Mouse (Mus musculus) urinary bladder, postnatal 10 days (tissue): Measurements from ENCODE around the gene Cracr2b.

ENCODE experiments used
- DNase-seq: peaks from one replicate; pipeline ENCODE4 v3.0.0; 2022; ENCODE audit warnings: low spot score

The Cracr2b gene

DNA sequence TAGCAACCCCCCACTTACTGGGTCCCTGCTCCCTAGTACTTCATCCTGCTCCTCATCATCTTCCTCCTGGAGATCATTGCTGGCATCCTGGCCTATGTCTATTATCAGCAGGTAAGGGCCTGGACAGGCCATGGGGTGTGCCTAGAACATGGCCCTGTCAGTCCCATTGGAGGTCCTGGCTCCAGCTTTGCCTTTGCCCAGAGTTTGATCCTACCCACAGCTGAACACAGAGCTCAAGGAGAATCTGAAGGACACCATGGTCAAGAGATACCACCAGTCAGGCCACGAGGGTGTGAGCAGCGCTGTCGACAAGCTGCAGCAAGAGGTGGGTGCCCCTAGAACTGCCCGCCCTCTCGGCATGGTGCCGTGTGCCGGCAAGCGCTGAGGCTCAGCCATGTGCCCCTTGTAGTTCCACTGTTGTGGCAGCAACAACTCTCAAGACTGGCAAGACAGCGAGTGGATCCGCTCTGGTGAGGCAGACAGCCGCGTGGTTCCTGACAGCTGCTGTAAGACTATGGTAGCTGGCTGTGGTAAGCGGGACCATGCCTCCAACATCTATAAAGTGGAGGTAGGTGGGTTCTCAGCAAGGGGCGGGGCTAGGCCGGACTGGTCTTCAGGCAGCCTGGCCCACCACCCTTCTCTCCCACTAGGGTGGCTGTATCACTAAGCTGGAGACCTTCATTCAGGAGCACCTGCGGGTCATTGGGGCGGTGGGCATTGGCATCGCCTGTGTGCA lies 9.2 kb downstream of the Cracr2b start:
- DNase-seq, result no peak

DNA sequence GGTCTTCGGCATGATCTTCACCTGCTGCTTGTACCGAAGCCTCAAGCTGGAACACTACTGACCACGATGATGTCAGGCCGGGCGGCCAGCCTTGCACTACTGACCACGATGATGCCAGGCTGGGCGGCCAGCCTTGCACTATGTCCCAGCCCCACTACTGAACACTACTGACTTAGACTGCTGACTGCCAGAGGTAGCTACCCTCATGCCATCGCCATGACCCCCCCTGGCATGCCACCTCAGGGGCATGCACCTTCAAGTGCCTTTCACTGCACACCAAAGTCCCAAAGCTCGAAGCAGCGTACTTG lies 9.7 kb downstream of the Cracr2b start:
- DNase-seq, result no peak

DNA sequence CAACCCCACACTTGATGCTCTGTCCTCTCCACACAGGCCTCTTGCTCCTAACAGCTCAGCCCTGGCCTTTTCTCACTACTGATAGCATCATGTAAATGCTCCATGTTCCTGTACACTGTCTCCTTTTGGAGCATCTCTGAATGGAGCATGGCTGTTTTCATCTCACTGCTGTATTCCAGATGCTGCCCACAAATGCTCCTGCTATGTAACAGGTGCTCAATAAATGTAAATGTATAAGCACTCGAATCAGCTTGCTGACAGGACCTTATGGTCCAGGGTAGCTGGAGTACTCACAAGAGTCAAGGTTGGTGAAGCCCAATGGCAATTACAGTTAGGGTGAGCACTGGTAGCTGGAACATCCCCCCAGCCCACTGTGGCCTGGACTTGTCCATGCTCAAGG lies 10.3 kb downstream of the Cracr2b start:
- DNase-seq, result no peak

DNA sequence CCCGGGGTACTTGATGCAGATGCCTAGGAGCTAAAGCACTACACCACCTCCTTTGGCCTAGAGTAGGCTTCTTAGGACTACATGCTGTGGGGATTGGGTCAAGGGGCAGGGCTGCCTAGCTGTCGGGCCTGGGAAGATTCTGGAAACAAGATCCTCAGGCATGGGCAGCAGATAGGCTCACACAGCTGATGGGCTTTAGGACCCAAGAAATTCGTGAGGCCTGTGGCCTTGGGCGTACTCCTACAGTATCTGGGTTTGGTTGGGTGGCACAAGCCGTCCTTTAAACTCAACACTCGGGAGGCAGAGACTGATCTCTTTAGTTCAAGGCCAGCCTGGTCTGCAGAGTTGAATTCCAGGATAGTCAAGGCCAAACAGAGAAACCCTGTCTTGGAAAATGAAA lies 11.3 kb downstream of the Cracr2b start:
- DNase-seq, result no peak

DNA sequence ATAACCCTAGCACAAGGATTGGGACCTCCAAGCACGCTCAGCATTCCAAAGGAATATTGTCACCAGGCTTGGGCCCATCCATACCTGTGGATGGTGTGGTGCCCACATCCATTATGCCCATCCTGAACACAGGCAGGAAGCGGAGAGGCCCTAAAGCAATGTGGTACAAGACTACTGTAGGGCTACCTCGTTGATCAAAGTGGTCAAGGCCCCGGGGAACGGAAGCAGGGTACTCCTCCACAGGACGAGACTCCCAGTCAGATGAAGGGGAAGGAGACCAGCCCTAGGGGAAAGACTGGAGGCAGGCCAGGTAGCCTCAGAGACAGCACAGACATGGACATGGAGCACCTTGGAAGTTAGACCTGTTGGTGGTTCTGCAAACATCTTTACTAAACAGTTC lies 11.9 kb downstream of the Cracr2b start:
- no peak for DNase-seq

DNA sequence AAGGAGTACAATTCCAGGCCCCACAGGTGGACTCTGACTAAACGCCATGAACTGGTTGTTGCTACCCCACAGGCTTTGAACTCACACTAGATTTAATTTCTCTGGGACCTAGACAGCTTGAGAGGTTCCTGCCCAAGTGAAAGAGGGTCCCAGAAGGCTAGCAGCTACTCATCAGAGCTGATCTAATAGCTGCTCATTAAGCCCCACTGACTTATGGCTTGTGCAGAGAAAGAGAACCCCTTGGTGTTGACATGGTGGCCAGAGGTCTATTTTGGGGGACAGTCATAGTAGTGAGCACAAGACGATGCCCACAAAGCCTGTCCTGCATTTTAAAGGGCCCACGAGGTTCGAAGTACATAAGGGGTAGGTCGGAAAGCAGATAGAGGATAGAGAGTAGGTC lies 13.3 kb downstream of the Cracr2b start:
- DNase-seq, result no peak

DNA sequence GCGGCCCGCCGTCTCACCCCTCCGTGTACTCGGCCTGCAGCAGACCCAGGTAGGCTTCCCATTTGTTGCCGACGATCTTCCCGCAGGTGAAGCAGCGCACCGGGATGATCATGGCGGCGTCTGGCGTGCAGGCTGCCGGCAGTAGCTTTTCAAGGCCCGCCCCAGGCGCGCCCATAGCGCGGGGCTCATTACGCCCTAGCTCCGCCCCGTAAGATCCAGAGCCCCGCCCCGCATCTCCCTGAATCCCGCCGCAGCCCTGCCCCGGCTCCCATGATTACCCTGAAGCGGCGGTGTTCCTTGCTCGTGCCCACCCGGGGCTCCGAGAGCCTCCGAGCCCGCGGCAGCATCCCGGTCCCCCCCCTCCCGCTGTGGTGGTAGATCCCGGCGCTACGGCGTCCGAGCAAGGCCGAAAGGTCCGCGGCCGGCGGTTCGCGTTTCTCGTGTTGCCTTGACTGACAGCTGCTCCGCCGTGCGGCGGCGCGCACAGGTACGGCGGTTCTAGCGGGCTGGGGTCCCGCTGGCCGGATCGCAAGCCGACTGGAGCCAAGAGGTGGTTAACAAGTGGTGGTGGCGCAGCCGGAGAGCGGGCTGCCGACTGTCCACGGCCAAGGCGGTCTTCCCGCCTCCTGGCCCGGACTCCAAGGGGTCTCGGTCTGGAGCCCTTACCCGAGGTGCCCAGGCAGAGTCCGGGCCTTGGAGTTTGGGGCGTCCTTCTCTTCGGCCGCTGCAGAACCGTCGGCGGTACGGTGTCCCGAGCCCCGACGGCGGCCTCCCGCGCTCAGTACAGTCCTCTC lies 14.3 kb downstream of the Cracr2b start, which contains the start of the genes Polr2l and Tspan4:
Polr2l (minus strand) TSS at position 122 of the 794 bp plus-strand sequence.
Tspan4 (plus strand) TSS at position 230 of the 794 bp plus-strand sequence.
- DNase-seq, result no peak

DNA sequence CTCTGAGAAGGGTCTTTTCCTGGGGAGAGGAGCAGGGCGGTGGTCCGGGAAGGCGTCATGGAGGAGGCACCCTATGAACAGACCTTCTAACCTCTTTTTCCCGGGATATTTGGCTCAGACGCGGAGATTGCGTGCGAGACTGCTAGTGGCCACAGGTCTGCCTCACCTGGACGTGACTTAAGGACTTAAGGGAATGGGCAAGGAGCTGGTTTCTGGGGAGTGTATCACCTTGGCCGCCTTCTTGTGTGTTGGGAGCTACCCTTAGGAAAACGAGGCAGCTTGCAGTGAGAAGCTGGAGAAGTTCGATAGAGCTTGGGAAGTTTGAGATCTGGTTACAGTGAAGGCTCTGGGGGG lies 14.9 kb downstream of the Cracr2b start:
- no peak for DNase-seq

DNA sequence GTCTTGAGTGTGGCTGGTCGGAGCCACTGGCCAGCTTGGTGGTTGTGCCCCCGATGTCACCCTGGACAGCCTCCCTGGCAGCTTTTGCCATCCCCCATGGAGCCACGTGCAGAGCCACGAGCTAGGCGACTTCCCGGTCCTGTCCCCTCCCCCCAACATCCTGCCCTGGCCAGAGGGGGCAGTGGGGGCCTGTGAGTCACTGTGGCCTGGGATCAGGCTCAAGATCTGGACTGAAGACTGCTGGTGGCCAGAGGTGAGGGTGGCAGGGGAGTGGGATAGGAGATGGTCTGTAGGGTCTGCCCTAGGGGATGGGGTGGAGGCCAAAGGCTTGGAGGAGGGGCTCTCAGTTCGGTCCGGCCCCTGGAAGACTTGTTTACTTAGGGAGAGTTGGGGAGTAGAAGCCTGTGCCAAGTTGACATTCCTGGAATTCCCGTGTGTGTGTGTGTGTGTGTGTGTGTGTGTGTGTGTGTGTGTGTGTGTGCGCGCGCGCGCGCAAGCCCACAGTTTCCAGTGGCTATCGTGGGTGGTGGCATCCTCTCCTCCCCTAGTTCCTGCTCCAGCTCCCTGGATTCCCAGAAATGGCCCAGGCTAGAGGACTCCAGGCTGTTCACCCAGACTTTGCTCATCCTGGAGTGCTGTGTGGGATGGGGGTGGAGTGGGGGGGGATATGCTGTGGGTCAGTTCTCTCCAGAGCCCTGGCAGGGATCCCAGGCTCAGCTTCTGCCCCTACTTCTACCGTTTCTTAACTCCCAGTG lies 15.5 kb downstream of the Cracr2b start:
- peak; percentile 60 for DNase-seq

DNA sequence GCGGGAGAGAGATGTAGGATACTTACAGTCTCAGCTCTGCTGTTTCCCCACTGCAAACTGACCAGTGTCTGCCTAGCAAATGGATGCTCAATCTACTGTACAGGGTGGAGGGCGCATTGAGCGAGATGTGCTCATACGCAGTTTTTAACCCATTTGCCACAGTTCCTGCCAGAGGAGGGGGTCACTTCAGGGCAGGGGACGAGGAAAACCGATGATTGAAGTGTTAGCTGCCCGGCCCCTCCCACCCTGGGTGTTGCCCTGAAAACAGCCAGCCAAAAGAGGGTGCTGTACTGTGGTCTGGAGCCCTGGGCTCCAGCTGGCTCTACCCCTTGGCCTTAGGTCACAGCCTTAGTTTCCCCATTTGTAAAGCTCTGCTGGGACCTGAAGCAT lies 16.1 kb downstream of the Cracr2b start:
- DNase-seq, result no peak

DNA sequence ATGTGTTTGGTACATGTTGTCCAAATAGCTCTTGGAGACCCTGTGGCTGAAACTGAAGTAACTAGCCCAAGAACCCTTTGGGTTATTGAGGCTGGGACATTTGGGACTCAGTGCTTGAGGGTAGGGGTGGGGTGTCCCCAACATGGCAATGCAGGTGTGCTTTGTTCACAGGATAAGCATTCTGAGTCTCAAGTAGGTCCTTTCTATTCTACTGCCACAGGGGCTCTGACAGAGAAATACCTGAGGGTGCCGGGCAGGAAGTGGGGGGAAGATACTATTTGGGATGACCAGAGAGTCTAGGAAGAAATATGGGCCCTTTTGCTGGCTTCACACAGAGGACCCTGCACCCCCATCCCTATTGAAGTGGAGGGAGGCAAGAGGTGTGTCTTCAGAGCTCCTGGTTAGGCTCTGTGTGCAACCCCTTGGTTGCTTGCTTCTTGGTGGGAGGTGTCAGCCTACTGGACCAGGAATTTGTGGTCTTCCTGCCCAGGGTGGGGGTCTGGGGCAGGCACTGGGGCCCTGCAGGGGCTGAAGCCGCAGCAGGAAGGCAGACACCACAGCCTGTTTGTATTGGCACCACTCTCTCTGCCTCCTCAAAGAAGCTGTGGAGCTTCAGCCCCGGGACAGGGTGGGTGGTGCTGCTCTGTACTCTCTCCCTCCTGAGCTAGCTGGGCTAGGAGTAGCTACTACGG lies 16.8 kb downstream of the Cracr2b start:
- DNase-seq, result no peak

DNA sequence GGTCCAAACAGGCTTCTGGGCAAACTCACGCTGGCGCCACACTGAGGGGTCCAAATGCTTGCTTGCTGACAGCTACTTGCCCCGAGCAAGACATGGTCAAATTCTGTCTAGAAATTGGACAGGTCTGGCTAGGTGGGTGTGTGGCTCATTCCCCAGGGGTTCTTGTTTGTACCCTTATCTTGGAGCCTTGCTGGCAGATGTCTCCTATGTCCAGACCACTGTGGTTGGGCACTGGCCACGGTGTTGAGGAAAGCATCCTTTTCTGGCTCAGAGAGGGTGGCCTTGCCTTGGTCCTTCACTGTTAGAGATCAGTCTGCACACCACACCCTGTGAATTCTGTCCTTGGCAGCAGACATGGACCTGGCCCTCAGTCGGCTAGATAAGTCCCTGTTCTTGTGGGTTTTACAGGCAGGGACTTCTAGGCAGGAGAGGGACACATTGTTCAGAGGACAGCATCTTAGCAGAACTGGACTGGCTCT lies 17.4 kb downstream of the Cracr2b start:
- no peak for DNase-seq

DNA sequence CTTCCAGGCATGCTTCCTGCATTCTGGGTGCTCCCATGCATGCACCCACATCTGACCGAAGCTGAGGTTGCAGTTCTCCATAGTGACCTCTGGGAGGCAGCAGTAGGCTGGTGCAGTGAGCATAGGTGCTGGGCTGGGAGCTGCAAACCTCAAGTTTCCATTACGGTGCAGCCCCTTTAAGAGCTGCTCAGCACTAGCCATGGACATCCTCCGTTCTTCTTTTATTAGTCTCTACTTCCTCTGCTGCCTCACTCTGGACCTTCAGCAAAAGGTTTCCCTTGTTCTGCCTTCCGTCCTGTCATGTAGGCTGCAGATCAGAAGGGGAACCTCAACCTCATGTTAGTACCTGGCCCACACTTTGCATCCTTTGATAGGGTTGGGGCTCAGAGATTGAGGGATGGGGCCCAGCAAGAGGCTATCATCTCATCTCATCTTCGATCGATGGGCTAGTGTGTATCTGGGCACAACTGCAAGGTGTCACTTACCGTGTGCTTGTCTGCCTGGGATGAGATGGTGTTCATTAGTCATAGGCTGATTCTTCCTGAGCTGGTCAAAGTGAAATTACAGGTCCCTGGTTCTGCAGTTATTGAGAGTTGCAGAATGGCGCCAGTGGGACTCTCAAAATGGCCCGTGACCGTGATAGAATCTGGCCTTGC lies 20.1 kb downstream of the Cracr2b start:
- no peak for DNase-seq

DNA sequence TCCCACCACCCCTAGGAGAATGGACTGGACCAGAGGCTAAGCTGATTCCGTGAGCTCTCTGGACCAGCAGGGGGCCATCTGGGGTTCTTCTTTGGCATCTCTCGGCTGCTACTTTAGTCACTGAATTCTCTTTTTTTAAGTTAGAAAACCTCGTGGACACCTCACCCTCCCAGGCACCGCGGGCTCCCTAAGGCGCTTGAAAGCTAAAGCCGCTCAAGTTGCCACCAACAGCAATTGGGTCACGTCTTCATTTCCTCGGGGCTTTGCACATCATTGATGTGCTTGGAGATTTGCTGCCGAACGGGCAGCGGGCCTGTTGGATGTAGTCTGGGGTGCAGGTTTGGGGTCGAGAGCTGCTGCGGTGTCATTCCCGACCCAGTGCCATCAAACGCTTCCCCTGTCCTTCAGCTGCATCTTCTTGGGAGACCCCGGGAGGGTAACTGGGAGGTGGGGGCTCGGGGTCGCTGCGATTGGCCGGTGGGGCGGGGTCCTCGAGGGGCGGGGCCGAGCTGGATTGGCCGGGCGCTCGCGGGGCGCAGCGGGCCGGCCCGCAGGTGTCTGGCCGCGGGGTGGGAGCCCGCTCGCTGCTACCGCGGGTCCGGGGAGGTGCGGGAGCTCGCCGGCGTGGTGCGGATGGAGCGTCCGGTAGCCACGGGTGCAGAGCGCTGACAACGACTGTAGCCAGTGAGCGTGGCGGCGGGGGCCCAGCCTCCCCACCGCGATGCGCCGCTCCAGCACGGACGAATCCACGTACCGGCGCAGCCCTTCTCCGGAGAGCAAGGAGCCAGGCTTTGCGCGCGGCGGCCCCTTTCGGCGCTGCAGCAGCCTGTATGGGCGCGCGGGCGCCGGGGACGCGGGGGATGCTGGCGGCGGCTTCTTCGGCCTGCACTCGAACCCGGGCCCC lies 20.9 kb downstream of the Cracr2b start:
- no peak for DNase-seq

DNA sequence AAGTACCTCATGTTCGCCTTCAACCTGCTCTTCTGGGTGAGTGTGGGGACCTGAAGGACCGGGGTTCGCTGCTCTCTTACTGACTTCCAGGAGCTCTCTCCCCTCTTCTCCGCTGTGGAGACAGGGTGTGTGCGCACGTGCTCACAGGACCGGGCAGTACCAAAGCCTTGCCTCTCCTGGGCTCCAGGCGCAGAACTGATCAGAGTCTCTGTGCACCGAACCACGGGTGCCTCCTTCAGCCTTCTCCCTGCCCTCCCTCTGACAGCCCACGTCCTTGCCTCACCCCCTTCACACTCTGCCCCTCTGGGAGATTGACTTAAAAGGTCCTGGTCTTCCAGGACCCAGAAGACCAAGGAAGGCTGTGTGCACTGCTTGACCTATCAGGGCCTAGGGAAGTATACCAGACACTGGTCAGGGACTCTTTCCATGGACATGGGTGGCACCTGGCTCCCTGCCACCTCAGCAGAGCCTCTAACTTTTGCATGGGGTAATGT lies 21.7 kb downstream of the Cracr2b start:
- no peak for DNase-seq

DNA sequence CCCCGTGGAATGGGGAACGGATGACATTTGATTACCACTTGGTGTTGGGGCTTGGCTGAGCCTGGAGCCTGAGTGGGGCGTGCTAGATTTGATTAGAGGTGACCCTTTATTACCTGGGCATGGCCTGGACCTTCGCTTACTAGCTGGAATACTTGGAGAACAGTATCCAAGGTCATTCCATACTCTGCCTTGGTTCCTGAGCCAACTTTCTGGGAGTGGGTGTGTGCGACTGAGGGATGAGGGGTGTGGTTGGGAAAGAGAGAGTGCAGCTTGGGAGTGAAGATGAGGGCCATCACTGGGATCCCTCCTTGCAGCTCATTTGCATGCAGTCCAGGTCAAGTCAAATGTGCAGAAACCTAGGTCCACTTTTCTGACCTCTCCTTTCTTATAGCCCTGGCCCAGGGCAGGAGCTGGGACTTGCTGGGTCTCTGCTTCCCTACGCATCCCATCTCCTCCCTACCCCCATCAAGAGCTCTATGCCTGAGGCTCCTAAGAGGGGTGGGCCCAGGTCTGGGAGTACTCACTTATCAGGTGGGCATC lies 22.3 kb downstream of the Cracr2b start:
- DNase-seq, result no peak

DNA sequence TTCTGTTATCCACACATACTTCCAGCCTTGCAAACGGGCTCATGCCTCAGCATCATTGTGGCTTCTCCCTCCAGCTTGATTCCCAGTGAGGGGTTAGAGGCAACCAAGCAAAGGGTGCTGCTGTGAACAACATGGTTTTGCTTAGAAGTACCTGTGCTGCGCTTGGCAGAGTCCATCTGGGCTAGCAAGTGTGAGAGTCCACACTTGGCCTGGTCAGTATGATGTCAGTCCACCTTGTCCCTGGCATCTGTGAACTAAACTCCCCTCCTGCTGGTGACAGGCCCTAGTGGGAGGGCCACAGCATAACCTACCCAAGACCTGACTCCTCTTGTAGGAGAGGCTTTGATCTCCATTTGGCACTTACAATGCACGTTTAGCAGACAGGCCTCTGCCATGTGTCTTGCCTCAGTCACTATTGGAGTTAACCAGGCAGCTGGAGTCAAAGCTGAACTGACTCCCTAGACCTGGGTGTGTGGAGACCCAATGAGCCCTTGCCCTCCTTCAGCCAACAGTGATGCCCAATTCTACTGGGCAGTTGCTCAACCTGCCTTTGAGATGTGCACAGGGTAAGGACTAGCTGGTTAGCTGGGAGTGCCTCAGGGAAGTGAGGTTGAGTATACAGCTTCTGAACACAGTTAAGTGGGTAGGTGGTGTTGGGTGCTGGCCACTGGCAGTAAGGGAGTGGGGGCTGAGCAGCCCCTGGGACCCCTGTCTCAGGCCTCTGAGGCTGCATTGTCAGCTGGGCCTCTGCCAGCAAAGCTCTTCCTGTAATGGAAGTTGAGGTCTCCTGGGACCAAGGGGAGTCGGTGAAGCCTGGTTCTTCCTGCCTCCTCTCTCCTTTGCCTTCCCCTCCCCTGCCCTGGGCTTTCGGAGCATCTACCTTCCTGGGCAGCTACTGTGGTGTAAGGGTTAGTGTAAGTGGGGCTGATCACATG lies 23.6 kb downstream of the Cracr2b start:
- DNase-seq, result no peak

DNA sequence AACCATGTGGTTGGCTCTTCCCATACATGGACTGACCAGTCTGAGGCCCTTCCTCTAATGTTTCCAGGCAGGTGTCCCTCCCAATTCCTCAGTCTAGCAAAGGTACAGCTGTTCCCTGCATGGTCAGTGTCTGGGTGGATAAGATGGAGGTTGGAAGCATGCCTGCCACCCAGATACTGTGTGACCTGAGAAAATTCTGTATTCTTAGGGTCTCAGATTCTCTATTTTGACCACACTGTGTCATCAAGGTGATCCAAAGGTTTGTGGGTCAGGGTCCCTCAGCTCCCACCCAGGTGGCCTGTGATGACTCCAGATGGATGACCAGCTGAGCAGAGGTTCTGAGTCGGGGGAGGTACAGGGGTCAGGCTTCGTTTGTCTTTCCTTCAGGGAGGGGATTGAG lies 24.3 kb downstream of the Cracr2b start:
- DNase-seq, result no peak

DNA sequence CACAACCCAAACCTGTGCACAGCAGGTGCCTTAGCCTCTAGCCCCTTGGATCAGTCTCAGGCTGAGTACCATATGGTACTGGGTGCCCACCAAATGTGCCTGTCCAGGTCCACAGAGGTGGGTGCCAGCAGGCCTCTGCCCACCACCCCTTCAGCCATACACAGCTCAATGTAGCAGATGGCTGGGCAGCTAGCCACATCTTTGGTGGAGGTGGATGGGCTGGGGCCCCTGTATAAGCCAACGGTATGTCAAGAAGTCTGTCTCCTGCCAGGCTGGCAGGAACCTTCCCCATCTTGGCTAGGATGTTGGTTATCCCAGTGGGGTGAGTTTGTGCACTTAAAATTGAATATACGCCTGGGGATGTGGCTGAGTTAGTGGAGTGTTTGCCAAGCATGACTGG lies 24.7 kb downstream of the Cracr2b start:
- no peak for DNase-seq
